Mouse (Mus musculus) spleen, adult 2 months (tissue): ENCODE results near the gene Cep170.

ENCODE experiments used
- CTCF ChIP-seq: fragments of 200-500 bp; IDR thresholded peaks from 2 replicates; pipeline ENCODE4 v1.5.1; 2011; ENCODE audit warnings: mild to moderate bottlenecking, inconsistent platforms; ENCODE audit not compliant: insufficient read depth, insufficient read length, insufficient replicate concordance; ENCODE audit errors: extremely low read depth
- POLR2A ChIP-seq: fragments of 200-500 bp; IDR thresholded peaks from 2 replicates; pipeline ENCODE4 v1.6.1; 2011; ENCODE audit warnings: low read depth, low read length, inconsistent platforms

GRCm38 (mm10) chr1:176812491-176813291, 1.2 kb downstream of the Cep170 start:
- no peak for TF ChIP-seq CTCF
- no peak for TF ChIP-seq POLR2A
